Mouse (Mus musculus): ENCODE results near the gene Wipi1. TPM values are rescaled to one million over a fixed set of nuclear protein-coding genes. Genes with fewer than 3 reads are reported as not detected.

Gene Wipi1
- polyA plus RNA-seq, 1 experiment from 2014 or later: 42.0 TPM

GRCm38 (mm10) chr11:109563708-109564107 is 48.1 kb downstream of the Wipi1 start:
- H3K36me3 ChIP-seq (ENCODE audit: insufficient read depth, low read length): no peaks in the 10 kb centered on the region

GRCm38 (mm10) chr11:109561445-109561844 is 50.3 kb downstream of the Wipi1 start:
- Histone ChIP-seq H3K4me3 (replicated peaks; ENCODE audit: low read depth, low read length) (no peak overlapping the region), H3K4me2 (ENCODE audit: low read length) (no peak overlapping the region), H3K4me1 (replicated peaks; ENCODE audit: insufficient read depth, low read length) (0 out of 2 replicates have a peak, but pooled peaks cover 5% of the 10 kb centered on the region), H3K27me3 (ENCODE audit: insufficient read depth, low read length) (no peaks in the 10 kb centered on the region), H3K27ac (no peak overlapping the region), H3K9me3 (replicated peaks; ENCODE audit: low read length) (no peaks in the 10 kb centered on the region), H3K36me3 (ENCODE audit: insufficient read depth, low read length) (no peaks in the 10 kb centered on the region), H3K9ac (ENCODE audit: low read depth, low read length) (no peak overlapping the region)
- 47% methylated on average over 3 of the region's 3 CpGs for WGBS
- DNase-seq (ENCODE audit: low spot score) (no peak), ATAC-seq (replicated peaks; ENCODE audit: low FRiP score, low read depth) (no peak)
- TF ChIP-seq CTCF (IDR thresholded peaks at IDR 0.05; ENCODE audit: low read depth): no peak

More at GRCm38 (mm10) chr11:109563708-109564107, 48.1 kb downstream of the Wipi1 start:
- H3K9me3 ChIP-seq (replicated peaks; ENCODE audit: low read length): no peaks in the 10 kb centered on the region
- H3K4me1 ChIP-seq (replicated peaks; ENCODE audit: insufficient read depth, low read length): 0 out of 2 replicates have a peak, but pooled peaks cover 5% of the 10 kb centered on the region
- TF ChIP-seq CTCF (IDR thresholded peaks at IDR 0.05; ENCODE audit: low read depth): no peak
- H3K4me3 ChIP-seq (replicated peaks; ENCODE audit: low read depth, low read length): no peak overlapping the region
- ATAC-seq (replicated peaks; ENCODE audit: low FRiP score, low read depth) (no peak), DNase-seq (ENCODE audit: low spot score) (no peak)
- H3K4me2 ChIP-seq (ENCODE audit: low read length): no peak overlapping the region
- 73% methylated on average over 4 of the region's 4 CpGs for WGBS
- no peaks in the 10 kb centered on the region for H3K27me3 ChIP-seq (ENCODE audit: insufficient read depth, low read length)
- H3K9ac ChIP-seq (ENCODE audit: low read depth, low read length): no peak overlapping the region
- H3K27ac ChIP-seq: no peak overlapping the region

GRCm38 (mm10) chr11:109560793-109561257 is 50.9 kb downstream of the Wipi1 start:
- Histone ChIP-seq H3K9me3 (replicated peaks; ENCODE audit: low read length) (no peaks in the 10 kb centered on the region), H3K4me2 (ENCODE audit: low read length) (no peak overlapping the region), H3K9ac (ENCODE audit: low read depth, low read length) (no peak overlapping the region), H3K27ac (no peak overlapping the region), H3K36me3 (ENCODE audit: insufficient read depth, low read length) (no peaks in the 10 kb centered on the region), H3K4me1 (replicated peaks; ENCODE audit: insufficient read depth, low read length) (0 out of 2 replicates have a peak, but pooled peaks cover 5% of the 10 kb centered on the region), H3K27me3 (ENCODE audit: insufficient read depth, low read length) (no peaks in the 10 kb centered on the region), H3K4me3 (replicated peaks; ENCODE audit: low read depth, low read length) (no peak overlapping the region)
- 12% methylated on average over 9 of the region's 9 CpGs for WGBS
- TF ChIP-seq CTCF (IDR thresholded peaks at IDR 0.05; ENCODE audit: low read depth): peak; percentile 70
- DNase-seq (ENCODE audit: low spot score): peak; percentile 72
- peak; percentile 75 for ATAC-seq (replicated peaks; ENCODE audit: low FRiP score, low read depth)

GRCm38 (mm10) chr11:109559241-109559640 is 52.5 kb downstream of the Wipi1 start:
- H3K9me3 ChIP-seq (replicated peaks; ENCODE audit: low read length): no peaks in the 10 kb centered on the region
- no peak for DNase-seq (ENCODE audit: low spot score)
- no peak overlapping the region for H3K4me2 ChIP-seq (ENCODE audit: low read length)
- no peak for ATAC-seq (replicated peaks; ENCODE audit: low FRiP score, low read depth)
- H3K4me1 ChIP-seq (replicated peaks; ENCODE audit: insufficient read depth, low read length): 0 out of 2 replicates have a peak, but pooled peaks cover 5% of the 10 kb centered on the region
- no peak overlapping the region for H3K4me3 ChIP-seq (replicated peaks; ENCODE audit: low read depth, low read length)
- H3K27ac ChIP-seq: no peak overlapping the region
- TF ChIP-seq CTCF (IDR thresholded peaks at IDR 0.05; ENCODE audit: low read depth): no peak
- no peaks in the 10 kb centered on the region for H3K27me3 ChIP-seq (ENCODE audit: insufficient read depth, low read length)
- WGBS: 73% methylated on average over 12 of the region's 12 CpGs
- H3K9ac ChIP-seq (ENCODE audit: low read depth, low read length): no peak overlapping the region
- no peaks in the 10 kb centered on the region for H3K36me3 ChIP-seq (ENCODE audit: insufficient read depth, low read length)

GRCm38 (mm10) chr11:109557419-109557818 is 54.3 kb downstream of the Wipi1 start:
- Histone ChIP-seq H3K27me3 (ENCODE audit: insufficient read depth, low read length) (no peaks in the 10 kb centered on the region), H3K36me3 (ENCODE audit: insufficient read depth, low read length) (no peaks in the 10 kb centered on the region), H3K9me3 (replicated peaks; ENCODE audit: low read length) (no peaks in the 10 kb centered on the region), H3K4me3 (replicated peaks; ENCODE audit: low read depth, low read length) (no peak overlapping the region), H3K27ac (no peak overlapping the region), H3K9ac (ENCODE audit: low read depth, low read length) (no peak overlapping the region), H3K4me1 (replicated peaks; ENCODE audit: insufficient read depth, low read length) (0 out of 2 replicates have a peak, but pooled peaks cover 8% of the 10 kb centered on the region), H3K4me2 (ENCODE audit: low read length) (no peak overlapping the region)
- DNase-seq (ENCODE audit: low spot score) (no peak), ATAC-seq (replicated peaks; ENCODE audit: low FRiP score, low read depth) (no peak)
- TF ChIP-seq CTCF (IDR thresholded peaks at IDR 0.05; ENCODE audit: low read depth): no peak
- 87% methylated on average over 11 of the region's 11 CpGs for WGBS

GRCm38 (mm10) chr11:109556130-109556529 is 55.6 kb downstream of the Wipi1 start:
- ATAC-seq (replicated peaks; ENCODE audit: low FRiP score, low read depth): peak; percentile 65
- no peak for DNase-seq (ENCODE audit: low spot score)
- no peak for TF ChIP-seq CTCF (IDR thresholded peaks at IDR 0.05; ENCODE audit: low read depth)
- H3K4me2 ChIP-seq (ENCODE audit: low read length): no peak overlapping the region
- no peak overlapping the region for H3K9ac ChIP-seq (ENCODE audit: low read depth, low read length)
- no peaks in the 10 kb centered on the region for H3K9me3 ChIP-seq (replicated peaks; ENCODE audit: low read length)
- no peaks in the 10 kb centered on the region for H3K27me3 ChIP-seq (ENCODE audit: insufficient read depth, low read length)
- no peak overlapping the region for H3K4me3 ChIP-seq (replicated peaks; ENCODE audit: low read depth, low read length)
- no peak overlapping the region for H3K27ac ChIP-seq
- 75% methylated on average over 6 of the region's 6 CpGs for WGBS
- 0 out of 2 replicates have a peak, but pooled peaks cover 7% of the 10 kb centered on the region for H3K4me1 ChIP-seq (replicated peaks; ENCODE audit: insufficient read depth, low read length)
- H3K36me3 ChIP-seq (ENCODE audit: insufficient read depth, low read length): no peaks in the 10 kb centered on the region

GRCm38 (mm10) chr11:109554443-109554842 is 57.3 kb downstream of the Wipi1 start:
- no peak overlapping the region for H3K4me3 ChIP-seq (replicated peaks; ENCODE audit: low read depth, low read length)
- no peak overlapping the region for H3K9ac ChIP-seq (ENCODE audit: low read depth, low read length)
- no peaks in the 10 kb centered on the region for H3K27me3 ChIP-seq (ENCODE audit: insufficient read depth, low read length)
- no peak overlapping the region for H3K27ac ChIP-seq
- WGBS: 46% methylated on average over 3 of the region's 3 CpGs
- no peaks in the 10 kb centered on the region for H3K36me3 ChIP-seq (ENCODE audit: insufficient read depth, low read length)
- H3K9me3 ChIP-seq (replicated peaks; ENCODE audit: low read length): no peaks in the 10 kb centered on the region
- ATAC-seq (replicated peaks; ENCODE audit: low FRiP score, low read depth) (no peak; the same call in 1 of the 2 replicates), DNase-seq (ENCODE audit: low spot score) (no peak)
- H3K4me2 ChIP-seq (ENCODE audit: low read length): no peak overlapping the region
- H3K4me1 ChIP-seq (replicated peaks; ENCODE audit: insufficient read depth, low read length): 0 out of 2 replicates have a peak, but pooled peaks cover 3% of the 10 kb centered on the region
- no peak for TF ChIP-seq CTCF (IDR thresholded peaks at IDR 0.05; ENCODE audit: low read depth)
